Mouse (Mus musculus): ENCODE measurements around the gene Zfp341. TPM values are rescaled to one million over a fixed set of nuclear protein-coding genes. Genes with fewer than 3 reads are reported as not detected.
A peak's percentile ranks its signal among the peaks of the same experiment; 100 is the strongest.

Zfp341 gene
- total and polyA plus RNA-seq, 3 experiments = 0.58 to 4.4 (median 1.6) TPM

DNA sequence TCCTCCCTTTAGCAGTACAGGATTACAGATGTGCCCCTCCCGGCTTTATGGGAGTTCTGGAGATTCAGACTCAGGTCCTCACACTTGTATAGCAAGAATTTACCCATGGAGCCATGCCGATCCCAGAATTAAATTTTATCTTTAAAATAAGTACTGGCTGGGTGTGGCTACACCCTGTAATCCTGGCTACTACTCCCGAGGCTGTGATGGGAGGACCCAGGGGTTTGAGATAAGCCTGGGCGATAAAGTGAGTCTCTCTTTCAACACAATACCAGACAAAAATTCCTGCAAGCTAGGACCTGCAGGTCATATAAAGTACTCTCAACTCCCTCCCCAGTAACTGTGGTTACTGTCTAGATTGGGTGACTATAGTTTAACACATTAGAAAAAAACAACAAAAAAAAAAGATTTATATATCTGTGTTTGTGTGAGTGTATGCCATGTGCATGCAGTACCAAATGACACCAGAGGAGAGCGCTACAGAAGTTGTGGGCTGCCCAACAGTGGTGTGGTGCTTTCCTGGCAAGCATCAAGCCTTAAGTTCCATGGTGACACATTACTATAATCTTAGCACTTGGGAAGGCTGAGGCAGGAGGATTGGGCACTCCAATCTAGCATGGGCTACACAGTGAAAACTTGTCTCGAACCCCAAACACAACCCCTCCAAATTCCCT, 29.8 kb downstream of the Zfp341 start:
- dilution Hi-C loops (cut with MboI; ENCODE audit: extremely low pct_ligation_motif_present, extremely low pct_unique_long_range_greater_than_20kb, low sequenced_read_pairs) (no loop called here), in situ Hi-C loops (cut with MboI; ENCODE audit: low pct_ligation_motif_present, low pct_unique_long_range_greater_than_20kb, low sequenced_read_pairs) (no loop called here)
- Histone ChIP-seq H3K9ac (ENCODE audit: insufficient read depth, low read depth) (no peak overlapping the region), H3K79me2 (replicated peaks; ENCODE audit: control insufficient read depth, extremely low read depth, insufficient read depth, poor library complexity, severe bottlenecking) (no peaks in the 10 kb centered on the region), H3K36me3 (replicated peaks in 1 of 2; ENCODE audit: control insufficient read depth in 1 of 2, insufficient read depth in 1 of 2, low read length in 1 of 2) (peaks cover 4 to 69% of the 10 kb centered on the region in 2 experiments), H3K9me3 (replicated peaks; ENCODE audit: low read length) (peaks cover 7% of the 10 kb centered on the region), H3K27me3 (replicated peaks) (no peaks in the 10 kb centered on the region), H3K4me3 (replicated peaks in 1 of 3; ENCODE audit: low read depth in 2 of 3, low read length in 2 of 3, poor library complexity in 1 of 3) (no peak overlapping the region), H3K4me2 (ENCODE audit: insufficient read depth, low read depth, poor library complexity, severe bottlenecking) (no peak overlapping the region), H3K4me1 (ENCODE audit: control insufficient read depth in 1 of 2, insufficient read depth in 2 of 2) (peaks cover 0 to 9% of the 10 kb centered on the region in 2 experiments; a peak in 2 of 4 replicates), H3K27ac (ENCODE audit: insufficient read depth, low read depth) (no peak overlapping the region)
- DNase-seq (ENCODE audit: extremely low read depth) = no peak
- TF ChIP-seq PAX5 (IDR thresholded peaks at IDR 0.05; ENCODE audit: low read length) = no peak
- 0 out of 4 replicates have a peak, but pooled peaks of 1 of the 2 experiments have one; percentile 2 for TF ChIP-seq CTCF (conservative IDR thresholded peaks at IDR 0.05 in 1 of 2, IDR thresholded peaks at IDR 0.05 in 1 of 2; ENCODE audit: low read depth in 2 of 2, low read length in 2 of 2)
- TF ChIP-seq JUND (conservative IDR thresholded peaks at IDR 0.05; ENCODE audit: low read depth, low read length) = no peak

DNA sequence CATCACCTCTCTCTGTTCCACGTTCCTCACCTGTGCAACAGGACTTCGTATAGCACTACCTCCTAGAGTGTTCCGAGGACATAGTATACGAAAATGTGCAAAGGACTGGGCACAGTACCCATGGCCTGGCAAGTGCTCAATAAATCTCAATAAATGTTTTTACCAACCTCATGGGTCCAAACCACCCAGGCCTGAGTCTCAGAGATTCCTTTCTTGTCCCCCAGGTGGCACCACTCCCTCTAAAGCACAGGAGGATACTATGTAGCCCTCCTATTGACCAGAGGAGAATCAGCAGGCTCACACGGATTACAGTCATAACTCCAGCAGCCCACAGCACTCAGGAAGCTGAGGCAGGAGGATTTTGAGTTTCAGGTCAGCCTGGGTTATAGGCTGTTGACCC, 33.5 kb downstream of the Zfp341 start:
- Histone ChIP-seq H3K79me2 (replicated peaks; ENCODE audit: control insufficient read depth, extremely low read depth, insufficient read depth, poor library complexity, severe bottlenecking) (no peaks in the 10 kb centered on the region), H3K36me3 (replicated peaks in 1 of 2; ENCODE audit: control insufficient read depth in 1 of 2, insufficient read depth in 1 of 2, low read length in 1 of 2) (peaks cover 0 to 42% of the 10 kb centered on the region in 2 experiments), H3K27me3 (replicated peaks) (no peaks in the 10 kb centered on the region), H3K27ac (ENCODE audit: insufficient read depth, low read depth) (no peak overlapping the region), H3K9ac (ENCODE audit: insufficient read depth, low read depth) (no peak overlapping the region), H3K4me2 (ENCODE audit: insufficient read depth, low read depth, poor library complexity, severe bottlenecking) (no peak overlapping the region), H3K9me3 (replicated peaks; ENCODE audit: low read length) (peaks cover 5% of the 10 kb centered on the region), H3K4me1 (ENCODE audit: control insufficient read depth in 1 of 2, insufficient read depth in 2 of 2) (no peaks in the 10 kb centered on the region), H3K4me3 (replicated peaks in 1 of 3; ENCODE audit: low read depth in 2 of 3, low read length in 2 of 3, poor library complexity in 1 of 3) (no peak overlapping the region)
- peak; percentile 34 for DNase-seq (ENCODE audit: extremely low read depth)
- dilution Hi-C loops (cut with MboI; ENCODE audit: extremely low pct_ligation_motif_present, extremely low pct_unique_long_range_greater_than_20kb, low sequenced_read_pairs) (no loop called here), in situ Hi-C loops (cut with MboI; ENCODE audit: low pct_ligation_motif_present, low pct_unique_long_range_greater_than_20kb, low sequenced_read_pairs) (no loop called here)
- TF ChIP-seq CTCF (conservative IDR thresholded peaks at IDR 0.05 in 1 of 2, IDR thresholded peaks at IDR 0.05 in 1 of 2; ENCODE audit: low read depth in 2 of 2, low read length in 2 of 2) (peak in 1 of 2 experiments; percentile 58; a peak in 3 of 4 replicates), ZKSCAN1 (IDR thresholded peaks at IDR 0.05; ENCODE audit: borderline replicate concordance, low read depth, low read length) (no peak), USF2 (conservative IDR thresholded peaks at IDR 0.05; ENCODE audit: low read depth, low read length) (no peak), USF1 (IDR thresholded peaks at IDR 0.05; ENCODE audit: low read depth, low read length) (no peak), MYC (IDR thresholded peaks at IDR 0.05; ENCODE audit: low read depth, low read length) (no peak), SMC3 (IDR thresholded peaks at IDR 0.05; ENCODE audit: low read depth, low read length) (peak; percentile 48), RAD21 (IDR thresholded peaks at IDR 0.05; ENCODE audit: low read depth, low read length) (peak; percentile 36)

DNA sequence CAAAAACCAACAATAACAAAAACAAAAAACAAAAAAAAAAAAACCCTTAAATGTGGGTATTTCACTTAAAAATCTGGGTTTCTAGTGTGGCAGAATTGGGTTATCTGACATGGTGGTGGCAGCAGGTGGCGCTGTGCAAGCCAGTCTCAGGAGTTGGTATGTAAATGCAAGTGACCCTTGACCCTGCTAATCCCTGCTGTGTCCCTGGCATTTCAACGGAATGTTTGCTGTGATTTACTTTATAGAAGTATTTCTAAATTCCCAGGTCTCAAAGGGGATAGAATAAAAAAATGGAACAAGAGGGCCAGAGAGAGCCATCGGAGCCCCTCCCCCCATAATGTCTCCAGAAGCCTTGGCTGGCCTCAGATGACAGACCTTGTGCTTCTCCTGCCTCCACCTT, 35.0 kb downstream of the Zfp341 start:
- in situ Hi-C loops (cut with MboI; ENCODE audit: low pct_ligation_motif_present, low pct_unique_long_range_greater_than_20kb, low sequenced_read_pairs) (no loop called here), dilution Hi-C loops (cut with MboI; ENCODE audit: extremely low pct_ligation_motif_present, extremely low pct_unique_long_range_greater_than_20kb, low sequenced_read_pairs) (no loop called here)
- Histone ChIP-seq H3K79me2 (replicated peaks; ENCODE audit: control insufficient read depth, extremely low read depth, insufficient read depth, poor library complexity, severe bottlenecking) (no peaks in the 10 kb centered on the region), H3K4me1 (ENCODE audit: control insufficient read depth in 1 of 2, insufficient read depth in 2 of 2) (no peaks in the 10 kb centered on the region), H3K9me3 (replicated peaks; ENCODE audit: low read length) (peaks cover 5% of the 10 kb centered on the region), H3K36me3 (replicated peaks in 1 of 2; ENCODE audit: control insufficient read depth in 1 of 2, insufficient read depth in 1 of 2, low read length in 1 of 2) (peaks cover 0 to 33% of the 10 kb centered on the region in 2 experiments), H3K4me3 (replicated peaks in 1 of 3; ENCODE audit: low read depth in 2 of 3, low read length in 2 of 3, poor library complexity in 1 of 3) (no peak overlapping the region), H3K27me3 (replicated peaks) (no peaks in the 10 kb centered on the region), H3K4me2 (ENCODE audit: insufficient read depth, low read depth, poor library complexity, severe bottlenecking) (no peak overlapping the region), H3K27ac (ENCODE audit: insufficient read depth, low read depth) (no peak overlapping the region), H3K9ac (ENCODE audit: insufficient read depth, low read depth) (no peak overlapping the region)
- peak; percentile 30 for DNase-seq (ENCODE audit: extremely low read depth)
- TF ChIP-seq CTCF (conservative IDR thresholded peaks at IDR 0.05 in 1 of 2, IDR thresholded peaks at IDR 0.05 in 1 of 2; ENCODE audit: low read depth in 2 of 2, low read length in 2 of 2) = peak; percentile 41 to 64; a peak in 3 of 4 replicates
- TF ChIP-seq NRF1 (IDR thresholded peaks at IDR 0.05; ENCODE audit: low read depth, low read length) = no peak
- TF ChIP-seq SMC3 (IDR thresholded peaks at IDR 0.05; ENCODE audit: low read depth, low read length) = peak; percentile 41; the same call in 1 of the 2 replicates

Measured in CH12.LX (cell line).